Mouse (Mus musculus): ENCODE results near the gene Tmem110.

The Tmem110 gene

GRCm38 (mm10) chr14:30862368-30862767 lies 37.0 kb downstream of the Tmem110 start:
- in situ Hi-C loops (cut with MboI, MseI), result no loop called here

GRCm38 (mm10) chr14:30865311-30865710 lies 39.9 kb downstream of the Tmem110 start:
- in situ Hi-C loops (cut with MboI, MseI), result no loop called here

GRCm38 (mm10) chr14:30867042-30867441 lies 41.7 kb downstream of the Tmem110 start:
- in situ Hi-C loops (cut with MboI, MseI), result no loop called here

- in situ Hi-C loops (cut with MboI, MseI), result no loop called here
These were observed 43.4 kb downstream of the Tmem110 start for GRCm38 (mm10) chr14:30868826-30869225.

- in situ Hi-C loops (cut with MboI, MseI), result no loop called here
These were observed 44.0 kb downstream of the Tmem110 start for GRCm38 (mm10) chr14:30869391-30869801.

GRCm38 (mm10) chr14:30870206-30871147 lies 45.1 kb downstream of the Tmem110 start:
- in situ Hi-C loops (cut with MboI, MseI), result no loop called here

GRCm38 (mm10) chr14:30874095-30874700 lies 48.8 kb downstream of the Tmem110 start:
- in situ Hi-C loops (cut with MboI, MseI), result no loop called here

GRCm38 (mm10) chr14:30875130-30875865 lies 49.9 kb downstream of the Tmem110 start:
- in situ Hi-C loops (cut with MboI, MseI), result no loop called here

- in situ Hi-C loops (cut with MboI, MseI), result no loop called here
These were observed 50.6 kb downstream of the Tmem110 start for GRCm38 (mm10) chr14:30875955-30876354.

GRCm38 (mm10) chr14:30876451-30876850 lies 51.1 kb downstream of the Tmem110 start:
- in situ Hi-C loops (cut with MboI, MseI), result no loop called here

- in situ Hi-C loops (cut with MboI, MseI), result no loop called here
These were observed 52.4 kb downstream of the Tmem110 start for GRCm38 (mm10) chr14:30877827-30878226.

GRCm38 (mm10) chr14:30878958-30879571 lies 53.7 kb downstream of the Tmem110 start, which contains the start of gene Mustn1:
Mustn1 (plus strand) TSS chr14:30879200.
- in situ Hi-C loops (cut with MboI, MseI), result no loop called here

- in situ Hi-C loops (cut with MboI, MseI), result no loop called here
These were observed 54.4 kb downstream of the Tmem110 start for GRCm38 (mm10) chr14:30879794-30880193.

- in situ Hi-C loops (cut with MboI, MseI), result no loop called here
These were observed 54.9 kb downstream of the Tmem110 start for GRCm38 (mm10) chr14:30880251-30880650.

- in situ Hi-C loops (cut with MboI, MseI), result no loop called here
These were observed 55.7 kb downstream of the Tmem110 start for GRCm38 (mm10) chr14:30880811-30881717.

- in situ Hi-C loops (cut with MboI, MseI), result no loop called here
These were observed 56.3 kb downstream of the Tmem110 start for GRCm38 (mm10) chr14:30881718-30882108.

GRCm38 (mm10) chr14:30885298-30885697 lies 59.9 kb downstream of the Tmem110 start:
- in situ Hi-C loops (cut with MboI, MseI), result no loop called here

- in situ Hi-C loops (cut with MboI, MseI), result no loop called here
These were observed 60.8 kb downstream of the Tmem110 start, which contains the start of gene Itih4 for GRCm38 (mm10) chr14:30886204-30886603. Itih4 (plus strand) TSS chr14:30886476.

GRCm38 (mm10) chr14:30888271-30888732 lies 62.9 kb downstream of the Tmem110 start:
- in situ Hi-C loops (cut with MboI, MseI), result no loop called here

- in situ Hi-C loops (cut with MboI, MseI), result no loop called here
These were observed 74.6 kb downstream of the Tmem110 start for GRCm38 (mm10) chr14:30899972-30900371.

Data from T-helper 1 cell (primary cell).